Mouse (Mus musculus): ENCODE results near the gene Foxp1.

Gene Foxp1

DNA sequence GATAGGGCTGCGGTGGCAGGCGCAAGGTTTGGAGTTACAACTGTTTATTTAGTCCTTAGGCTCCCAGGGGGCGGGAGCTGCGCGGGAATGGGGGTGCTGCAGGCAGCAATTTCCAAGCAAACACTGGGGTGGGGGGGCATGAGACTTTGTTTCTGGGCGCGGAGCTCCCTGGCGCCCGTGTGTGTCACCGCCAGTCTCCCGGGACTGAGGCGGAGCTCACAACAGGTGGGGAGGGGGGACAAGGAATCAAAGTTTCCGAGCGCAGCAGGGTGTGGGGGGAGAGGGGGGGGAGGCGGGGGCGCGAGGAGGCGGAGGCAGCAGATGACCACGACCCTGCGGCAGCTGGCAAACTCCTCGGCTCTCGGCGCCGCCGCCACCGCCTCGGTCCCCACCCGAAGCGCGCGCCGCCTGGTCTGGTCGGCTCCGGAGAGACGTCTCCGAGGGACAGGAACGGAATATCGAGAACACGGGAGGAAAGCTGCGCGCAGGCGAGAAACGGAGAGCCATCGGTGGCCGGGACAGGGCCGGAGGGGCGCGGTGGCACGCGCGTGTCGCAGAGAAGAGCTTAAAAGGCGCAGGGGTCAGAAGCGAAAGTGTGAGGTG lies 1.4 kb downstream of the Foxp1 start:
- in situ Hi-C loops (cut with MboI, MseI): loop anchor here (10.0 kb wide), 1 partner anchor 486 kb away; no protein-coding TSS in a partner anchor

DNA sequence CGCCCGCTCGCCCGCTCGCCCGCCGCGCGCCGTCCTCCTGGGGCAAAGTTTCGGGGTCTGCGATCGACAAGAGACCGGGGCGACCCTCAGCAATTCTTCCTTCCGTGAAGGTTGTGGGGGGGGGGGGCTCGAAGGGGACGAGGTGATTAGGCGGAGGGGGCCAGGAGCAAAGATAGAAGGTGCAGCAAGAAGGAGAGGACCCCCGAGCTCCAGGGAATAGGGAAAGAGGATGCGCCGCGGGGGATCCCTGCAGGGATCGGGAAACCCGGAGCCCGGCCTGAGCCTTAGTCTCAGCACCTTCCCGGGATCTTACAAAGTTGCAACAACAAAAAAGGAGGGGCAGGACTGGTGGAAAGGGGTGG lies 1.9 kb downstream of the Foxp1 start:
- in situ Hi-C loops (cut with MboI, MseI): loop anchor here (10.0 kb wide), 1 partner anchor 486 kb away; no protein-coding TSS in a partner anchor

DNA sequence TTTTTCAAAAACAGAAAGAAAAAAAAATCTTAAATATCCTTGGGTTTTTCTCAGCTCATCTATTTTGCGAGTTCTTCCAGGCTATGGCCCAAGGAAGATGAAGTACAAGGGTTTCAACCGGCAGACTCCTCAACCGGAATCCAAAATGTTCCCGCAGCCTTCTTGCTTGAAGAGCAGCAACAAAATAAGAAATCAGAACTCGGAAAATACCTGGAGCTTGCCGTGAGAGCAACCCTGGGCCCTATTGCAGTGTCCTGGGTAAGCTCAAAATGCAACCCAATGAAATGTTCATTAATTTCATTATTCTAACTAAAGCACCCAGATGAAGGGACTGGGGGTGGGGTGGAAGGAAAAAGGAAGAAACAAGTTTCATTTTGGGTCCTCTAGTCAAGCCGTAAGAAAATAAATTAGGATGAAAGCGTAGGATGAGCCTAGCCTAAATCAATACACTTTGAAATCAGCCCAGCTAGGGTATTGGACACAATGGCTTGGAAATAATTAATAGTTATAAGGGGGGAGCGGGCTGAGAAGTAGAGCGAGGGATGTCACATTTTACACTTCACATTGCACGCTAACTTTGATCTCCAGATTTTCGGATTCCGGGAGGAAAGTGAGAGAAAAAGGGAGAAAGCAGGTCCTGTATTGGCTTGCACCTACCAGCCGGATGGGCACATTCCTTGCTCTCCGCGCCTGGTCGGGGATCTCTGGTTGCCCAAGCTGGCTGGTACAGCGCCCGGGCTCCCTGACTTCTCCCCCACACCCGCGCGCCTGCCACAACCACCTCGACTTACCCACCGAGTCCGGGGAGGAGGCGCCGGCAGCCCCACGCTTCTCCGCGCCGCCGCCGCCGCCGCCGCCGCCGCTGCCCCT lies 2.5 kb downstream of the Foxp1 start:
- in situ Hi-C loops (cut with MboI, MseI): loop anchor here (10.0 kb wide), 1 partner anchor 485 kb away; no protein-coding TSS in a partner anchor

DNA sequence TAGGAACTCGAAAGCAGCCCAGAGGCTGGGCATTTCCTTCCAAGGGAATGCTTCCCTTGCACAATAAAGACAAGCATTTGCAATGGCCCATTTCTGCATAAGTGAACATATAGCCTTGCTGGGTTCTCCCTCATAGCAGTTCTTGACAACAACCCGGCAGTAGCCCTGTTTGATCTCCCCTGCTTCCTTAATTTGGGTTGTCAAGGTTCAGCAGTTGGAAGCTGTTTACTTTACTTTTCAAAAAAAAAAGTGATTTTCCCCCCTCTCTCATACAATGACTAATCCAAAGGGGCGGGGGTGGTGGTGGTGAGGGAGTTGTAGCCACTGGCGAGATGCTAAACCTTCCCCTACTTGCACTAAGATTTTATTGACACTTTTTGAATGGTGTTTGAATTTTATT lies 3.5 kb downstream of the Foxp1 start:
- in situ Hi-C loops (cut with MboI, MseI): no loop called here

DNA sequence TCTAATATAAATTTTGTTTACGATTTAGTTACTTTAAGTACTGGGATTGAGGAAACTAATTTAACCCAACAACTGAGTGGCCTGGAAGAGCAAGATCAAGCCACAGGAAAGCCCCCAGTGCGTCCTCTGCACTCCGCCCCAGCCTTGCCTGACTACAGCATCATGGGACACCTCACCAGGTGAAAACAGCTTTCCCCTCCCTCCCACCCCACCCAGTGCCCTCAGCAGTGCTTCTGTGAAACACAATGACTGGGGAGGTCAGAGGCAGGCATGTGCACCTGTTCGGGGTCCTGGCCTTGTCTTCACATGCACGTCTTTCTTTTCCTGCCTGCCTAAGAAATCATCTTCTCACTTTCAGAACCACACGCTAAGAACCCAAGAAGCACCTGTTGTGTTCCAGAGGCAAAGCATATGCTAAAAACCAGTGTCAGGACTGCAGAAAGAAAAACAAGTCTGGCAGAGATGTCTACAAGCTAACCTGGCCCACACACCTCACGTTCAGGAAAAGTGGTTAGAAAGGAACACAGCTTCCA lies 6.8 kb downstream of the Foxp1 start:
- in situ Hi-C loops (cut with MboI, MseI): no loop called here

DNA sequence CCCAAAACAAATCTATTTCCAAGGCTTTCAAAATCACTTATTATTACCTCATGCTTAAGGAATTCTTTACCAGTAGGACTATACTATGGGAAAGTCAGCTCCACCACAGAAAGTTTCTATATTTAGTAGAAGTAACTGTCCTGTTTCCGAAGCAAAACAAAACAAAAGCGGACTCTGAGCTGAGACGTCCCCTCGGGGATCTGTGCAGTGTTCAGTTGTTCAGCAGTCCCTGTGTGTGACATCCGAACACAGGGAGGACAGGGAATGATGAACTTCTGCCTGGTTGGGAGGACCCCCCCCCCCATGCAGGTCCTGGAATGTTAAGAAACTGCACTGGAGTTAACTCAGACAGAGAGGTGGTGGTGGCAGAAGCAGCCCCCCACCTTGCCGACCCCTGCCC lies 10.7 kb downstream of the Foxp1 start:
- in situ Hi-C loops (cut with MboI, MseI): no loop called here

DNA sequence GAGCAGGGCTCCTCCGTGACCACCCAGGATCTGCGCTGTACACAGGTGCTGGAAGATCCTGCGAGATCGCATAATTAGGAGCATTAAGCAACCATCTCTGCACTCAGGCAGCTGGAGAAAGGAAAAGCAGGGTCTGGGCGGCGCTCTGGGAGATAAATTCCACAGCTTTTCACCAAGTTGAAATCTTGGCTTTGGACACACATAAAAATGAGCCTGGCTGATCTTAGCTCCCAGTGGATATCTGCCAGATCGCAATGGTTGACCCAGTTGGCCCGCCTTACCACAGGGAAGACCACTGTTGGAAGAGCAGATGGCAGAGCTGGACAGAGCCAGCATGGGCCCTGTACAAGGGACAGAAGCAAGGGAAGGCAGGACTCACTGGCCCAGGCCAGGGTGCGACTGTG lies 13.3 kb downstream of the Foxp1 start:
- in situ Hi-C loops (cut with MboI, MseI): no loop called here

DNA sequence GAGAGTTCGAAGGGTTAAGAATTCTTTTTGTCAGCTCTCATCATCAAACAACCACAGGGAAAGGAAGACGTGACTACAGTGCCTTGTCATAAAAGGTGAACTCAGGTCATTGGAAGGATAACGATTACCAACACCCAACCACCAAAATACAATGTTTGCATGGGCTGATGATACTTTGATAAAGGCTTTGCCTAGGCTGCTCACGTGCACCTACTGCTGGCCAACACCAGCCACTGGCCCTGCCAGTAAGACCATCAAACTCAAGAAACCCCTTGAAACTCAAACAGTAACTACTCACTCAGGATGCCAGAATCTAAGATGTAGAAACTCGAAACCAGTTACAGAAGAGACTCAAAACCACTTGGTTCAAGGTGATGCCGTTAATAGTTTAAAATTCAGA lies 15.7 kb downstream of the Foxp1 start:
- in situ Hi-C loops (cut with MboI, MseI): no loop called here

DNA sequence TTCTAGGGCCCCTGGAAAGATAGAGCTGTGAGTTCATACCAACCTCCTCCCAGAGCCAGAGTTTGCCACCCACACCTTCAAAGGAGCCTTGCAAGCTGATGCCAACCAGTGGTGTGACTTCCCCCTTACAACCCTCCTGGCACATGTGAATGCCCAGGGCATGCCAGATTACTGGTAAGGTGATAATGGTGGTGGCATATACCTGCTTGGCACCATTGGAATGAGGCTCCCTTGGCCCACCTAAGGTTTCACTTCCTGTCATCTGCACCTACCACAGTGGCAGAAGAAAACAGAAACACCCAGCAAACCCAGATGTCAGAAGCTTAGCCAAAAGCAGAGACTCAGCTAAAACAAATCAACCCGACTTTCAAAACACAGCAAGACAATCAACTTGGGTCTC lies 18.8 kb downstream of the Foxp1 start:
- in situ Hi-C loops (cut with MboI, MseI): no loop called here

DNA sequence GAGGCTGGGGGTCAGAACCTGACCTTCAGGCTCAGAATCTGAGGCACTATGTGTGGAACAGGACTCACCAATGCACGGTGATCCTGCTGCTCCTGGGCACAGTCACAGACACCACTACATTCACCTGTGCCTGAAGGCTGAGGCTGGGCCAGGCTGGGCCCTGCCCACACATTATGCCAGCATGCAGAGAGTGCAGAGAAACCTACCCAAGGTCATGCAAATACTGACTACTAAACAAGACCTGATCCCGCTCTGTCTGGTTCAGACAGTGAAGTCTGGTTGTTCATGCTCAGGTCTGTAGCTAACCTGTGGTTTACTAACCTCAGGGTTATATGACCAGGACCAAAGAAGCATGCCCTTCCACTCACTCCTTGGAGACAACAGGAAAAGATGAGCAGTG lies 19.8 kb downstream of the Foxp1 start:
- in situ Hi-C loops (cut with MboI, MseI): no loop called here

DNA sequence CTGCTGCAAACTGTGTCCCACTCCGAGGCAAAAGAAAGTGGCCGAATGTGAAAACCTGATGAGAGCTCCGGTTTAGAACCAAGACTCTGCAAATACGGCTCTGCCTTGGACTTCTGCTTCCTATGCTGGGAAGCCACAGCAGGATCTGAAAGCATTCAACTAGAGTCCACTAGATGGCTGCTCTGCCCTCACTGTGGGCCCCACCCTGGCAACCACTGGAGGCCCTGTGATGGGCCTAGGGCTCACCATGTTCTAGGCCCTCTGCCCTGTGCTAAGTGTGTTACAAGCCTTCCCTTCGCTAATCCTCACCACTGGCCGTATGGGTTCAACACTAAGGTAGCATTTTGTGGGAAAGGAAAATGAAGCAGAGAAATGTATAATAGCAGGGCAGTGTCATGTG lies 20.2 kb downstream of the Foxp1 start:
- in situ Hi-C loops (cut with MboI, MseI): no loop called here

DNA sequence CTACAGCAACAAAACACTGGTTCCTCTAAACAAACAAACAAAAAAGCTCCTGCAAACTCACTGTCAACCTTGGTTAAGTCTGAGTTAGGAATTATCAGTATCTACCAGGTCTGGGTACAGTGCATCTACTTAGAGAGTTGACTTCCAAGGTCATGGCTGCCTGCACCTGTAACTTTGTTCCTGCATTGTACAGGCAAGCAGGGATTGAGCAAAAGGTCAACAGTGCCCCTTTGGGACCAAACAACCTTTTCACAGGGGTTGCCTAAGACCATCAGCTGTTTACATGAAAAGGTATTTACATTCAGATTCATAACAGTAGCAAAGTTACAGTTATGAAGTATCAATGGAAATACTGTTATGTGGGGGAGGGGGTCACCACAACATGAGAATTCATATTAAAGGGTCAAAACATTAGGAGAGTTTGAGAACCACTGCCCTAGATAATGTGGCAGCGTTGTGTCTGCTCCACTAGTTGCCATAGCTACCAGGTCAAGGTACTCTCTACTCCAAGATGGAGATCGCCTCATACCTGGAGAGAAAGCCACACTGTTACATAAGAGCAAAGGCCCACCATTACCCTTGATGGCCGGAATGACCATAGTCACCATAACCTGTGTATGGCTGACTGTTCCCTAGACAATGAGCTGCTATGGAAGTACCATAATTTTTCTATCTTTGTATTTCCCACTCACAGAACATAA lies 21.8 kb downstream of the Foxp1 start:
- in situ Hi-C loops (cut with MboI, MseI): no loop called here

DNA sequence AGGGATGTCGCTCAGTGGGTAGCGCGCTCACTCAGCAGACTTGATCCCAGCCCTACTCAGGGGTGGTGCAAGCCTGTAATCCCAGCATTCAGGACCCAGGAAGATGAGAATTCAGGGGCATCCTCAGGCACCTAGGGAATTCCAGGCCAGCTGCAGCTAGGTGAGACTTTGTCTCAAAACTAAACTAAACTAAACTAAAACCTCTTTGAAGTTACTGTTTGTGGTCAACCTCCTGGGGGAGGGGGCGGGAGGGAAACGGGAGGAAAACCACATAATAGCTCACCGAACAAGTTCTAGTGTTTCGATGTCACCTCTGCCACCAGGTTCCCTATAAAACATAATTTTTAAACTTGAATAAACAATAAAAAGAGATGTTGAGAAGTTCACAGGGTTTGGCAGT lies 24.4 kb downstream of the Foxp1 start:
- in situ Hi-C loops (cut with MboI, MseI): no loop called here

DNA sequence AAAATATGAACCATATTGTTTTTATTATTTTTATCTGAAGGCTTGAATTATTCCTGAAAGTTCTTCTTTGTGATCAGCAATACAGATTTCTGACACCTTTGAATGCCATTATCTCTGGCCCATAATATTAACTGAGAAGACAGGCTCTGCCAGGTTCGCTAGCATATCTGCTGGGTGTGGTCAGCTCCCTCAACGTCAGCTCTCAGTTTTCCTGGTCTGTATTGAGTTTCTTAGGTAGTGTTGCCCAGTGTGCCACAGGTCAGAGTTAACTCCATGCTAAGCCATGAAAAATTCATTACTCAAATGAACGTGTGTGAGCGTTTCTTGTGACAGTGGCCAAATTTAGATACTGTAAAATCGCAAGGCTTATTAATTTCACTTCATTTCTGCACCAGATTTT lies 26.4 kb downstream of the Foxp1 start:
- in situ Hi-C loops (cut with MboI, MseI): no loop called here

DNA sequence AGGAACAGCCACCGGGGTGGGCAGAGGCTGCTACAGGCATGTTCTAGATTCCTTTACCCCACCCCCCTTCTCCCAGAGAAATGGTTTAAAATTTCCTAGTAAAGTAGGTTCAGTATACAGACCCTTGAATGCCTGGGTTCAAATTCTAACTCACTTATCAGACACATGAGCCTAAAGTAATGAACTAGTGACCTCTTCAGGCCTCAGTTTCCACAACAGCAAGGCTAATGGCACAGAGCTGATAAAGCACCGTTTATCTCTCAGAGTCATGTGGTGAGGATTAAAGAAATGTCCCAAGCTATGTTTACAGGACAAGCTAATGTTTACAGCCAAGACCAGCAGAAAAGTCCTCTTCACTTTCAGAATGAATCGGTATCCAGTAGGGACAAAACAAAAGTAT lies 29.6 kb downstream of the Foxp1 start:
- in situ Hi-C loops (cut with MboI, MseI): no loop called here

DNA sequence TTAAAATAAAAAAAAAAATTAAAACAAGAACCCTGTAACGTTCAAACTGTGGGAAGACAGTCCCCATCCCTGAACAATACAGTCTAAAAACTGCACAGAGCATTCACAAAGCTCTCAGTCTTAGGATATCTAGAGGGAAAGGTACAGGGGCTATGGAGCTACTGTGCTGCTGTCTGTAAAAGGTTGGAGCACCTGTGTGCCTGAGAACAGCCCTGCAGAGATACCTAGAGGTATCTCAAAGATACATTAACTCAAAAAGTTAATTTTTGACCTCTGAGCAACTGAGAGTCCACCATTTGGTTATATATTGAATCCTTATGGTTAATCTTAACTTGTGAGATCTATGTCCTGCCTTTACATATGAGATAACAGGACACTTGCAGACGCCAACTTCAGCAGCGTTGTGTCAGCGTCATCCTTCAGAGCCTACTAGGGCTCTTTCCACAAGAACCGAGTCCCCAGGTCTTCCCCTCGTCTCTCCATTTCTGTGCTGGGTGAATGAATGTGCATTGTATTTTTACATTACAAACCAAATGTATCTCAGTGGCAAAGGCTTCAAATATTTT lies 30.5 kb downstream of the Foxp1 start:
- in situ Hi-C loops (cut with MboI, MseI): no loop called here

DNA sequence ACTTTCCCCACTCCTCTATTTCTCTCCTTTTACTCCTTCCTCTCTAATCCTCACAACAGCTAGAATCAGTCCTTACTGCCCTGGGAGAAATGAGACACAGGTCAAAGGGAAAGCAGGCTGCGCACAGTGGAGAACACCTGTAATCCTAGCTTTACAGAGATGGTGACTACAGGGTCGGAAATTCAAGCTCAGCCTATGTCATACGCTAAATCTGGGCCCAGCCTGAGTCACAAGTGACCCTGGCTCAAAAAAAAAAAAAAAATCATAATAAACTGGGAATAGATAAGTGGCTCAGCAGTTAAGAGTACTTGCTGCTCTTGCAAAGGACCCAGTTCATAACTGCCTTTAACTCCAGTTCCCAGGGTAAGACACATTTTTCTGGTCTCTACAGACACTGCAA lies 31.4 kb downstream of the Foxp1 start:
- in situ Hi-C loops (cut with MboI, MseI): no loop called here

DNA sequence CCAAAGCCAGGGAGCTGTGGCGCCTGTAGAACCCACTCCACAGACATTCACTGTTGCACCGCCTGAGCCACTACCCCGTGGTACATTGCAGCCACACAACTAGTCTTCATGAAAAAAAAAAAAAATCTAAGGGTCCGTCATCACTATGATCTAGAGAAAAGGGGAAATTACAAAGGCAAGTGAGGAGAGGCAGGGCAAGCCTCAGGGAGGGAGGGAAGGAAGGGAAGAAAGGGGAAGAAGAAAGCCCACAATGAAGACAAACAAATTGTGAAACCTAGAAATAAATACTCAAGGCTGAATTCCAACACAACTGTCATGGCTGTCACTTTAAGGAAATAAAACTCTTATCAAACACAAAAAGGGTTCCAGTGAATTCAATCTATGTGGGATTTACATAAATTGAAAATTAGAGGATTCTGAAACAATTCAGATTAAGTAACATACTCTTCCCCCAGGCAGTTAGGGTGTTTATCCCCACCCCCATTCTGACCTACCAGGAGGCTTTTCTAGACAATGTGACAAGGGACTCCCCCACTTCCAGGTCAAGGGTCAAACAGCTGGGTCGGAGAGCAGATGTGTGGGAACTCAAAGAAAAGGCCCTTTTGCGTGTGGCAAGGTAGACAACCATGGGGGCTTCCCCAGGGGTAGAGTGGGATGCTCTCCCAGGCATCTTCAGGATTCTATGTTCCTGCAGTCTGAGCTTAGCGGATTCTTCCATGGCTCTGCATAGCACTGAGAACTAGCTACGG lies 32.4 kb downstream of the Foxp1 start:
- in situ Hi-C loops (cut with MboI, MseI): loop anchor here (10.0 kb wide), 1 partner anchor 665 kb away; no protein-coding TSS in a partner anchor

DNA sequence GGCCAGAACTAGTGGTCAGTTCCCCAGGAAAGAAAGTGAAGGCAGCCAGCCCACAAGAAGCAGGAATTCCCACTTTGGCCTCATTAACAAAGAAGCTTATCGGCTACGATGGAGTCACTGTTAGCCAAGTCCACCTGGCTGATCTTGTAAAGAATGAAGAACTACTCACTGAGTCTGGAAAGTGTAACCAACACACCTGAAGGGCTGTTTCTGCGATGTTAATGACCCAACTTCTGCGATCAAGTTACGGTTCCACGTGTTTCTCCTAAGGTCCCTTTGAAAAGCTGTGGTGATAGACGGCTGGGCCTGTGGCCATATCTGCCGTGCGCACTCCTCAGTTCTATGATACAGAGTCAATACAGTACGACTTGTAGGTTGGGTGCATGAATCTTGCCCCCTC lies 33.1 kb downstream of the Foxp1 start:
- in situ Hi-C loops (cut with MboI, MseI): loop anchor here (10.0 kb wide), 1 partner anchor 665 kb away; no protein-coding TSS in a partner anchor

DNA sequence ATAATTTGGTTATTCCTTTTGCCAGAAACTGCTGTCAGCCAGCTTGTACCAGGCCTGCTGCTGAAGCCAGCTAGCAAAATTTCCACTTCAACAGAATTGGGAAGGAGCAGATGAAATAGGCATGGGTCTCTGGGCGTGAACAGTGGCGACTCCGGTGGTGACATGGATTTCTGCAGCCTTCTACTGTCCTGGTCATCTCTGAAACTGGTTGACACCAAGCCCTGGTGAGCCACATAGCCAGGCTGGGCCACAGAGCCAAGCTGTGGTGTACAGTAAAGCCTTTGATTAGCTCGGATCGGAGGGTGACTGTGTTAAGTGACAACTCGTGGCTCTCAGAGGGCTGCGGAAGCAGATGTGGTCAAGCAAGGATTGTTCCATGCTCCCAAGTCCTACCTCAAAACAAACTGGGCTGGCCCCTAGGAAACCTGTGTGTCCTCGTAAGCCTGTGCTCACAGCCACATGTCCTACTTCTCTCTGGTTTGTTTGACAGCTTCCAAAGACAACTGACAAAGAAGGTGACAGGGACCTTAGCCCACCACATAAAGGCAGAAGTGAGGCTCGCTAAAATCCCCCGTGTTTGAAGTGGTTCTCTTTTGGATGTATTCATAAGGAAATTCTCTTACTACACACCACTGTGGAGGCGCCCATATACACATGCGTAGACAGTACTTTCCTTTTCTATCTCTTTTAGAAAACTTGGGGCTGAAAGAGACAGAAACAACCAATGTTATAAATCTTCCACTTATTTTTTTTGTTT lies 36.5 kb downstream of the Foxp1 start:
- in situ Hi-C loops (cut with MboI, MseI): loop anchor here (10.0 kb wide), 1 partner anchor 669 kb away; no protein-coding TSS in a partner anchor

All from T-helper 2 cell (primary cell).